Mouse (Mus musculus) spleen, adult 12 weeks (tissue): ENCODE results near the gene Fkbp6.
A peak's percentile ranks its signal among the peaks of the same experiment; 100 is the strongest.
"Not testable (repeated sequence)": the region's sequence is repeated elsewhere in the genome, so short reads cannot be mapped to it uniquely, and the experiment has no call there.

Experiments used
- DNase-seq: peaks from one replicate; pipeline ENCODE4 v3.0.0; 2022; ENCODE audit warnings: low spot score

Gene Fkbp6

DNA sequence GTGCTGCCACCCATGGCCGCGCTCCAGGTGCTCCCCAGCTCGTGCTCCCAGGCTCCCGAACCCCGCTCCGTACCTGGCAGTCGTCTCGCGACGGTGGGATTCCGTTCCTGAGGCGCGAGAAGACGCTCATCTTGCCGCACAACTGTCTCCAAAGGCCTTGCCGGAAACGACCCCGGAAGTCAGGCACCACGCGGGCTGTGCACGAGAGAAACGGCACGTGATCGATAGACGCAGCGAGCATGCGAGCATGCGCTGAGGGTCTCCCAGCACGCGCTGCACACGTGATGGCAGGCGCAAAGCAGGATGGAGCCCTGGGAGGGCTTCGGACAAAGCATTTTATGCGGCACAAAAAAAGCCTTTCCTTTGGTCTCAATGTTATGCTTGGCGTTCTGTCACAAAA, at the start of gene Fkbp6:
Gene Fkbp6, minus strand, starts transcription at position 183 of the 400 bp plus-strand sequence.
- no peak for DNase-seq

DNA sequence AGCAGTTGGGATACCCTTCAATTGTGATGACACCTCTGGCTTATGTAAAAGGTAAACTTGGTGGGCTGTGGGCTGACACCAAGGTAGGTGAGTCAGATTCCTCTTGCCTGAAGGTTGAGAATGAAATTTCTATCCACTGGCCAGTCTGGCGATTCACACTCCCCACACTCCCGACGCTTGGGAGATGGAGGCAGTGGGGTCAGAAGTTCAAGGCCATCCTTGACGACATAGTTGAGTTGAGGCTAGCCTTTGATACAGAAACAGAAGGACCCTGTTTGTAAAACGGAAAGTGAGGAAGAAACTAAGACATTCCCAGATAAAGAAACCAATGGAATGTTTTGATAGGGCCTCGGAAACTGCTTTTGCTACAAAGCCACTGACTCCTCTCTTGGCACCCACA, 49.5 kb upstream of the Fkbp6 start:
- DNase-seq, result no peak

DNA sequence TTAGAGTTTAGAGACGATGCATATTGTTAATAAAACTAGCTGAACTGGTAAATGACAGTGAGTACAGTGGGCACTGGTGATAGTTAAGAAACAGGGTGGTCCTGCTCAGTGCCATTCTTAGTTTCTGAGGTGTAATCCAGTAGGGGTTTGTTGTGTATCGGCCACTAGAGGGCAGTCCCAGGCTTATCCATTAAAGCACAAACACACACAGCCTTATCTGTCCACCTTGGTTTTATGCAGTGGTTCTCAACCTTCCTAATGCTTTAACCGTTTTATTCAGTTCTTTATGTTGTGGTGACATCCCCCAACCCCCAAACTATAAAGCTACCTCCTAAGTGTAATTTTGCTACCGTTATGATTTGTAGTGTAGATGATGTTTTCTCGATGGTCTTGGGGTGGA, 46.0 kb upstream of the Fkbp6 start:
- DNase-seq, result peak; percentile 13

GRCm38 (mm10) chr5:135394004-135394823, 44.4 kb upstream of the Fkbp6 start, which contains the start of gene Pom121:
TSS of gene Pom121 (minus strand) at chr5:135394546.
- DNase-seq, result peak; percentile 75

GRCm38 (mm10) chr5:135383771-135384170, 33.9 kb upstream of the Fkbp6 start:
- DNase-seq, result no peak

GRCm38 (mm10) chr5:135382746-135383145, 32.9 kb upstream of the Fkbp6 start:
- DNase-seq, result no peak

DNA sequence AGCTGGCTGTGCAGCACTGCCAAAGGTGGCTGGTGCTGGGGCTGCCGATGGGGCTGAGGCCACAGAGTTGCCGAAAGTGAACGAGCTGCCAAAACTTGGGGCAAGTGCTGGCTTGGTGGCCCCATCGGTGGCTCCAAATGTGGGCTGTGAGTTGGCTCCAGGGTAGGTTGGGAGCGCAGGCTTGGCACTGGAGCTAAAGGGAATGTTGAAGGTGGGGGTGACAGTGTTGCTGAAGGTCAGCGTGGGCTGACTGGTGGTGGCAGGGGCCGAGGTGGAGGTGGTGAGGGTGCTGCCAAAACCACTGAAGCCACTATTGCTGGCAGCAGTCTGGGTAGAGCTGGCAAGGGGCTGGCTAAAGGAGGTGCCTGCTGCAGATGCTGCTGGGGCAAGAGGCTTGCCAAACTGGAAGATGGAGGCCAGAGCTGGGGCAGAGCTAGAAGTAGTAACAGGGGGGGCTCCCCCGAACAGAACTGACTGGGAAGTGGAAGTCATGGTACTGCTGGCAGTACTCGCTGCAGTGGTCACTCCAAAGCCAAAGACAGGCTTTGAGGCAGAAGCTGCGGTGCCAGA, 31.6 kb upstream of the Fkbp6 start:
- no peak for DNase-seq

DNA sequence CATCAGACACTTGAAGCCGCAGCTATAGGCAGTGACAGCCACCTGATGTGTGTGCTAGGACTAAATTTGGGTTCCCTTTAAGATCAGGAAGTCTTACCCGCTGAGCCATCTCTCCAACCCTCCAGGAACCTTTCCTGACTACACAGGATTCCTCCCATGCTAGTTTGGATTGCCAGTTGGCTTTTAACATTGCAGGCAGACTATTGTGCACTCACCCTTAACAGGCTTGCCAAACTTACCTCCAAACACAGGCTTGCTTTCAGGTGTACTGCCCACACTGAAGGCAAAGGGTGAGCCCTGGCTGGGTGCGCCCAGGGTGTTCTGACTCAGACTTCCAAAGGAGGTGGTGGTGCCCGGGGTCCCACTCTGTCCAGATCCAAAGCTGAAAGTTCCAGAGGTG, 30.8 kb upstream of the Fkbp6 start:
- DNase-seq, result no peak

GRCm38 (mm10) chr5:135376341-135376740, 26.5 kb upstream of the Fkbp6 start:
- no peak for DNase-seq

GRCm38 (mm10) chr5:135375167-135375566, 25.3 kb upstream of the Fkbp6 start:
- no peak for DNase-seq

GRCm38 (mm10) chr5:135373601-135374000, 23.8 kb upstream of the Fkbp6 start:
- no peak for DNase-seq

DNA sequence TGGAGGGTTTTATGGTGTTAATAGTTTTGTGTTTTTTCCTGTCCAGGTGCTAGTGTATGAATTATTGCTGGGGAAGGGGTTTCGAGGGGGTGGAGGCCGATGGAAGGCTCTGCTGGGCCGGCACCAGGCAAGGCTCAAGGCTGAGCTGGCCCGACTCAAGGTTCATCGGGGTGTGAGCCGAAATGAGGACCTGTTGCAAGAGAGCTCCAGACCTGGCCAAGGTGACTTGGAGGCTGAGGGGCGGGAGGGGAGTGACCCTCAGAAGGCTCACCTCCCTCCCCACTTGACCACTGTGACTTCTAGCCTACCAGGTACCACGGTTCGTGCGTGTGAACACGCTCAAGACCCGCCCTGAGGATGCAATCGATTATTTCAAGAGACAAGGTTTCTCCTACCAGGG, 21.4 kb upstream of the Fkbp6 start:
- DNase-seq, result no peak

DNA sequence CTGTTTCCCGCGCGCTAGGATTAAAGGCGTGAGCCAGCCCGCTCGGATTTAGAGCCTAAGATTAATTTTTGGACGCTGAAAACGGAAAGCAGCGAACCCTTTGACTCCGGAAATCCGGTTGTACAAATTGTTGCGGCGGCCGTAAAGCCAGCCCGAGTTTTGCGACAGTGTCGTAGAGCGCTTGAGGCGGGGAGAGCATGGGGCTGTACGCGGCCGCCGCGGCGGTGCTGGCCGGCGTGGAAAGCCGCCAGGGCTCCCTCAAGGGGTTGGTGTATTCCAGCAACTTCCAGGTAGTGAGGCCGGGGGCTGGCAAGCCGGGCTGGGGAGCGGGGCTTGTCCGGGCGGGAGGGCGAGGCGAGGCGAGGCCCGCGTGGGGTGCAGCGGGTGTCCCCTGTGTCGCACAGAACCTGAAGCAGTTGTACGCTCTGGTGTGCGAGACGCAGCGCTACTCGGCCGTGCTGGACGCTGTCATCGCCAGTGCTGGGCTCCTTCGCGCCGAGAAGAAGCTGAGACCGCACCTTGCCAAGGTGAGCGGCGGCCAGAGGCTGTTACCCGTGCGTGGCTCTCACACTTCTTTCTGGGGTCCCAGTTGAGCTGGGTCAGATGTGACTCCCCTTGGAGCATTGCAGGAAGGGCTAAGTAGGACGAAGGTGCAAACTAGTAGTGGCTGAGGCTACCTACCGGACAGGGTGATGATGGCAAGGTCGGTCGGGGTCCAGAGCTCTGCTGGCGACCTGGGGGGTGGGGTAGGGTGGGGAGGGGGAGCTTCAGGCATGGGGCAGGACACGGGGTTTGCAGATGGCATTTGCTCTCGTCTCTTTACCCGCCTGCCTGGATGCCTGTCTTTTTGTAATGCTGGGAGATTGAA, 20.2 kb upstream of the Fkbp6 start, which contains the start of gene Nsun5:
Gene Nsun5, plus strand, starts transcription at position 167 of the 868 bp plus-strand sequence.
- peak; percentile 95 for DNase-seq

DNA sequence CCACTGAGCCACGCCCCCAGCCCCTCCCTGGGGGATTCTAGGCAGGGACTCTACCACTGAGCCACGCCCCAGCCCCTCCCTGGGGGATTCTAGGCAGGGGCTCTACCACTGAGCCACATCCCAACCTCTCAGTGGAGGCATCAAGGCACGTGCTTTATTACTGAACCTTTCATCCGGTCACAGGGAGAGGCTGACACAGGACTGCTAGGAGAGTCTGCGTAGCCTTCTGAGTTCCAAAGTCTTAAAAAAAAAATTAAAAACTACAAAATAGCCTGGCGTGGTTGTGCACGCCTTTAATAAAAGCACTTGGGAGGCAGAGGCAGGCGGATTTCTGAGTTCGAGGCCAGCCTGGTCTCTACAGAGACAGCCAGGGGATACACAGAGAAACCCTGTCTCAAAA, 19.4 kb upstream of the Fkbp6 start:
- DNase-seq, result not testable (repeated sequence)

GRCm38 (mm10) chr5:135368312-135368711, 18.5 kb upstream of the Fkbp6 start:
- DNase-seq, result no peak

- DNase-seq, result no peak
These were observed 18.0 kb upstream of the Fkbp6 start for GRCm38 (mm10) chr5:135367841-135368240.

DNA sequence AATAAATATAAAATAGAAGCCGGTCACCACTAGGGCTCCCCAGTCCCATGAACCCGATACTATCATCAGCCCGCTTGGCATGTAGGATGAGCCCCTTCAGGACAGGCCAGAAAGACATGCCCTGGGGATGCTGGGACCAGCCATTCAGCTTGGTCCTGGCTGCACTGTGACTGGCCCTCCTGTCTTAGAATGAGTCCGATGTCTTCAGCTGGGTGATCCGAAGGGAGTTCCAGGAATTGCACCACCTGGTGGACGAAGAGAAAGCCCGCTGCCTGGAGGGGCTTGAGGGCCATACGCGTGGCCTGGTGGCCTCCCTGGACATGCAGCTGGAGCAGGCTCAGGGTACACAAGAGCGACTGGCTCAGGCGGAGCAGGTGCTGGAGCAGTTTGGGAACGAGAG, 13.7 kb upstream of the Fkbp6 start:
- DNase-seq, result no peak

- DNase-seq, result no peak
These were observed 12.7 kb upstream of the Fkbp6 start for GRCm38 (mm10) chr5:135362572-135362971.

- DNase-seq, result no peak
These were observed 9.9 kb upstream of the Fkbp6 start for GRCm38 (mm10) chr5:135359772-135360171.

- no peak for DNase-seq
These were observed 7.7 kb upstream of the Fkbp6 start for GRCm38 (mm10) chr5:135357556-135357955.

GRCm38 (mm10) chr5:135356090-135356489, 6.2 kb upstream of the Fkbp6 start:
- no peak for DNase-seq

- DNase-seq, result no peak
These were observed 3.7 kb upstream of the Fkbp6 start for GRCm38 (mm10) chr5:135353564-135353963.

- DNase-seq, result no peak
These were observed 3.2 kb upstream of the Fkbp6 start, which contains the start of gene Trim50 for GRCm38 (mm10) chr5:135352995-135353394. TSS of gene Trim50 (plus strand) at chr5:135353295.
